Mouse (Mus musculus) heart, postnatal 10 days (tissue): Measurements from ENCODE around the gene Mical2. TPM values are rescaled to one million over a fixed set of nuclear protein-coding genes. Genes with fewer than 3 reads are reported as not detected.

Experiments used
- DNase-seq, 2 experiments: peaks; one replicate each; pipeline ENCODE4 v3.0.0; 2021
- intact Hi-C: fragments of 180-260 bp; cut with DNase I; formaldehyde crosslinking; loops from one replicate; pipeline ENCODE4 v1.15.1; 2025
- total RNA-seq, 2 experiments: library from RNA; stranded (reverse); gene quantifications; 2 replicates each; pipeline ENCODE4 v1.2.3; 2021

The Mical2 gene
- total RNA-seq, result 100 to 1,000 TPM; 177 to 185 TPM

DNA sequence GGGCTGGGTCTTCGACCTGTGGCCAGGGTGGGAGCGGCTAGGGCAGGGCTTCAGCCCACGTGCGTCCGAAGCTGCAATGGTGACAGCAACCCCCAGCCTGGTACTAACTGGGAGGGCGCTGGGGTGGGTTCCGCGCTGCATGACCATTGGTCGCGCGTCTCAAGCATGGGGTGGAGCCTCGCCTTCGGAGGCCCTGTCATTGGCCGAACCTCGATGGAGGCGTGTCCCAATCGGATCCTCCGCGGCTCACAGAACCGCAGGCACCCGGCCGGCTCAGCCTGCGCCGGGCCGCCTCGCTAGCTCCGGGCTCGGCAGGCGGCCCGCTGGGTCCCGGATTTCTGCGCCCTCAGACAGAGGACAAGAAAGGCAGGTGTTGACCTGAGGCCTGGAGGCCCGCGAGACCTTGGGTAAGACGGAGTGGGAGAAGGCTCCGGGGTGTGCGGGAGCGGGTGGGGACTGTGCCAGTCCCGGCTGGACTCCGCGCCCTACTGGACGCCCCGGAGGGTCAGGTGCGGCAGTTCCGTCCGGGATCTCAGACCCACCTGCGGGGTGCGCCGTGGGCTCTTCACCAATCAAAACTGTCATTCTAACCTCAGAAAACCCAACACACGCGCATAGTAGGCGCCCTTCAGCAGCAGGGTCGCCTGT, at the start of gene Mical2:
TSS of gene Mical2 (plus strand) at position 242 of the 648 bp plus-strand sequence.
- intact Hi-C loops, result loop anchor here (5.0 to 10.0 kb wide), 4 partner anchors 49 to 137 kb away; no protein-coding TSS in a partner anchor

DNA sequence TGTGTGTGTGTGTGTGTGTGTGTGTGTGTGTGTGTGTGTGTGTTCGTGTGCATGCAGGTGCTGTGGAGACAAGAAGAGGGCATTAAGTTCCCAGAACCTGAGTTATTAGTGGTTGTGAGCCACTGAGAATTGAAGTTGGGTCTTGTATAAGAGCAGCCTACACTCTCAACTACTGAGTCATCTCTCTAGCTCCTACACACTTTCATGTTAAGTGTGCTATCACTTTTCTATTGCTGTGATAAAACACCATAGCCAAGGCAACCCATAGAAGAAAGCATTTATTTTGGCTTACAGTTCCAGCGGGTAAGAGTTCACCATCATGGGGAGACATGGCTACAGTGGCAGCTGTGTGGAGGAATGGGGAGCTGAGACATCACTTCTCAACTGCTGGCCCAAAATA, 49.0 kb upstream of the Mical2 start:
- DNase-seq, result no peak
- intact Hi-C loops, result no loop called here

More for the DNA sequence above, at the start of gene Mical2:
- DNase-seq, result peak; percentile 93 to 95

DNA sequence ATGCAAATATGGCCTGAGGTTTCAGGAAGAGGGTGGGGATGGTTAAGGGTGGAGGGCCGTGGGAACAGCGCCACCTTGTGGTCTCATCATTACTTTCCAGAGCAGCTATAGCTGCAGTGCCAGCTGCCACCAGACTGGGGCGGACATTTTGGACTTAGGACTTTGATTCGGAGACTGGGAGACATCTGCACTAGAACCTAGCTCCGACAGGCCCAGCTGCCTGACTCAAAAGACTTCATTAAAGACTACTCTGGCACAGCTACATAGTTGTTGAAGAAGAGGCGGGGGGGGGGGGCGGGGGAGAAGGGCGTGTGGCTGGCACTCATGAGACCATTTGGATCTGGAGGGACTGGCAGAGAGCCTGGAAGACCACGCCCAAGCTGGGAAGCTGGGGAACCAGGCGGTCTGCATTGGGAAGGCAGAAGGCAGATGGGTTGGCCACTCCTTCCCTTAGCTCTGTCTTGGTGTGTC, 45.4 kb upstream of the Mical2 start:
- intact Hi-C loops, result loop anchor here (1.0 kb wide), 1 partner anchor 95 kb away; no protein-coding TSS in a partner anchor
- DNase-seq, result peak; percentile 90

DNA sequence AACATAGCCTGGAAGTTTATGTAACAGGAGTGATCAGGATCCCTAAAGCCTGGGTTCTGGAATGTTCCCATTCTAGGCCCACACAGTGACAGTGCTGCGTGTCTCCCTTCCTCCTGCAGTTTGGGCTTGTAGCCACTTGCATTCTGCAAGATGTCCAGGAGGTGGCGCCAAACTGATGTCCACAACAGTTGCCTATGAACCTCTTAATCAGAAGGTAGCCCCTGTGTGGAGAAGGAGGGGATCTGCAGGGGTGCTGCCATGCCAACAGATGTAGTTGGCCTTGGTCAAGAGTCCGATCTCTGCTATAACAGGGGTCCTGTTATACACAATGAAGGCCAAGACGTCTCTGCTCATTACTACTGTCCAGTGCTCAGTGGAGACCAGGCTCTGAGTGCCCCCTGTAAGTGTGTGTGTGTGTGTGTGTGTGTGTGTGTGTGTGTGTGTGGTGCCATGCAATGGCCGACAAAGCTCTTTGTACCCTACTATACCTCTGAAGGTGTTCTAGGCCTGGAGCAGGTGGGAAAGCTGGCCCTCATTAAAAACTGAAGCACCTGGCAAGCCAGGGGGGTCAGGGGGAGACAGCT, 42.3 kb upstream of the Mical2 start:
- DNase-seq, result peak; percentile 93 to 96
- intact Hi-C loops, result loop anchor here (1.0 to 2.0 kb wide), 2 partner anchors 145 to 186 kb away; no protein-coding TSS in a partner anchor

DNA sequence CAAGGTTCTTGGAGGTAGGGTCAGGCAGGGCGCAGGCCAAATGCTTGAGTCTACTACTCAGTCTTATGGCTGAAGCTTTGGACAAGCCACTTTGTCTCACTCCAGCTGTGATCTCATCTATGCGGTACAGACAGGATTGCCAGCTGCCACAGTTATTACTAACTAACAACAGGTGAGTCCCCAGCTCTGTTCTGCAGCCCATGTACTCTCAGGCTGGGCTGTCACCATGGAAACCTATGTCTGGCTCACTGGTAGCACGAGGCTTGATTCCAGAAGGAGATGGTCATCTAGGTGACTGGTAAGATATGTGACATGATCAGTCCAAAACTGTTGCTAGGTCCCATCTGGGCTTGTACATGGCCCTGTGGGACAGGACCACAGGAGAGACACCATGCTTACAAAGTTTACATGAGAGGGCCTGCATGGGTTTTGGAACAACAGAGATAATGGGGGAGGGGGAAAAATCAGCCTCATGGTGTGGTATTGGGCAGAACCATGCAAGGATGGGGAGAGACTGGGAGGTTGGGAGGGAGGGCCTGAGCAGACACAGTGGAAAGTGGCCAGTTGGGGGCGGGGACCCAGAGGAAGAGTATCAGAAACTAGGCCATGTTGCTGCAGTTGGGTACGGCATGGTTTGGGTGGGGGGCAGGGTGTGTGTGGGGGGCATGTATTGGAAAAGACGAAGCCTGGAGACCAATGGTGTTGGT, 41.0 kb upstream of the Mical2 start:
- intact Hi-C loops, result no loop called here
- no peak for DNase-seq

DNA sequence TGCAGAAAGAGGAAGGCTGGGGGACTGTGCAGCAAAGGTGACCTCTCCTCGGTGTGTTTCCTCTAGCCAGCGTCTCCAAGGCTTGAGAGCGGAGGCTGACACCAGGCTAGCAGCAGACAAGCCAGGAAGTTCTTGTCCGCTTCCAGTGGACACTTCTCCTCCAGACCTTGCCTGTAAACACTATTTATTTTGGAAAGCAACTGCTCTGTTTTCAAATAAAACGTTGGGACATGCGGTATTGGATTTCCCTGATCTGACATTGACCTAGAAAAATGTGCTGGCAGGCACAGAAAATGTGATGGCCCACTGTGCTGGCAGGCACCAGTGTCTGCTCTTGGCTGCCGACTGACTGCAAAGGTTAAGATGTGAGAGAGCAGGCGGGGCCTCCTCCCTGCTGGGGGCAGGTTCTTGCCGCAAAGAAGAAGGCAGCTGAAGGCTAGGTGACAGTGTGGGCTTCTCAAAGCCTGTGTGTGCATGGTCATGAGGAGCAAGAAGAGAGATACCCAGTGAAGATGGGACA, 40.4 kb upstream of the Mical2 start:
- intact Hi-C loops, result no loop called here
- peak in 1 of 2 experiments; percentile 46 for DNase-seq

DNA sequence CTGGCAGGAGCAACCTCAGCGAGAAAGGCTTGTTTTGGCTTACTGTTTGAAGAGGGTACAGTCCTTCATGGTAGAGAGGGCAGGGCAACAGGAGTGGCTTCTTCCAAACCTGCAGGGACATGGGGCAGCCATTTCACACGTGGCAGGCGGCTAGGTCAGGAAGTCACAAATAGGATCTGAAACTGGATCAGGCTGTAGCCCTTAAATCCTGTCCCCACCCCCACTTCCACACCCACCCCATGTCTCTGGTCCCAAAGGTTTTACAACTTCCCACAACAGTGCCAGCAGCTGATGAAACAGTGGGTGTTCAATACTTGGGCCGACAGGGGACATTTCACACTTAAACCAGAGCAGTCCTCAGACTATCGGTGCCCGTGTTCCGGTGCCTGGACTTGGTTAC, 38.8 kb upstream of the Mical2 start:
- intact Hi-C loops, result no loop called here
- DNase-seq, result no peak

DNA sequence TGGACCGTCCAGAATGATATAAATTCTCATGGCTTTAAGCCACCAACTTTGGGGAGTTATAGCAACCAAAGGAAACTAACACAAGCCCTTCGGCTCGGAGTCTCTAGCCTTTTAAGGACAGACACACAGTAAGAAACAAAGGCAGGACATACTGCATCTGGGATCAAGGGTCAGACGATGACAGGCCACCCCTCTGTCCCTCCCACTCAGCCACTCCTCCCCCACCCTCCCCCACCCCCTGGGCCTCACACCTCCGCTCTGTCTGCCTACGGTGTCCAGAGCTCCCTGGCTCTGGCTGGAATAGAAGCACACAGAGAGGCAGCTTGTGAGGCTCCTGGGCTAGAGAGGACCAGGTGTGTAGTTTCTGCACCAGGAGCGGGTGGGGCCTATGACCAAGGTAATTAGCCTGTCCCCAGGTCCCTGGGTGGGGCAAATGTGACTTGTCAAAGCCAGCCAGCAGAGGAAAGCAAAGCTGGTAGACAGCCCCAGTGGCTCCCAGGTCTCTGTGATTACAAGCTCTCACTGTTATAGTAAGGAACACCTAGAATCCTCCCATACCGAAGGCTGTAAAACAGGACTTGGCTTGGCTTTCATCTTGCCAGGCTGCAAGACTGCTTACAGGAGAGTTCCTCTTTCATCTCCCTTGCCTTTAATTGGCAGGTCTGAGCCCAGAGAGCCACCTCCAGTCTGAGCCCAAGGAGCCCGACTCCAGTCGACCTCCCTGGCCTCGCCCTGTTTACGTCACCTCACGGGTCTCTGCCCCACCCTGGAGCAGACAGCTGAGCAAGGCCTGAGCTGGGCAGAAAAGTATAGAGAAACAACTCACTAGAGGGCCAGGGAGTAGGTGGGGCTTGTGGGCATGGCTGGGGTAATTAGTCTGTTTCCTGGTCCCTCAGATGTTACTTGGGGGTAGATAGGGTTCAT, 37.9 kb upstream of the Mical2 start:
- intact Hi-C loops, result no loop called here
- no peak for DNase-seq

DNA sequence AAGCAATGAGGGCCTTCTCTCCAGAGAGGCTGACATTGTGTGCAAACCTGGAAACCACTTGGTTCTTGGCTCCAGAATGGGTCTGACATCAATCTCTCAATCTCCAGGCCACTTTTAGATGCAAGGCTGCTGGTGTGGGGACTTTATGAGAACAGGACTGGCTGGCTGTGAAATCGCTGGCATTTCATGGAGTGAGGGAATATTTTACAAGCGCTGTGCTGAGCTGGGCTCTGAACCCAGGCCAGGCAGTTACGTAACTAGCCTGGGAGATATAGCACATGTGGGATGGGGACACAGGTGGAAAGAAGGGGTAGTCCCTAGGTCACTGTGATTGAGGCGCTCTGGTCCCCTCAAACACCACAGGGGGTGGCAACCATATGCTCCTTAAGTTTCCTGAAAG, 33.4 kb upstream of the Mical2 start:
- DNase-seq, result peak in 1 of 2 experiments; percentile 42
- intact Hi-C loops, result no loop called here

DNA sequence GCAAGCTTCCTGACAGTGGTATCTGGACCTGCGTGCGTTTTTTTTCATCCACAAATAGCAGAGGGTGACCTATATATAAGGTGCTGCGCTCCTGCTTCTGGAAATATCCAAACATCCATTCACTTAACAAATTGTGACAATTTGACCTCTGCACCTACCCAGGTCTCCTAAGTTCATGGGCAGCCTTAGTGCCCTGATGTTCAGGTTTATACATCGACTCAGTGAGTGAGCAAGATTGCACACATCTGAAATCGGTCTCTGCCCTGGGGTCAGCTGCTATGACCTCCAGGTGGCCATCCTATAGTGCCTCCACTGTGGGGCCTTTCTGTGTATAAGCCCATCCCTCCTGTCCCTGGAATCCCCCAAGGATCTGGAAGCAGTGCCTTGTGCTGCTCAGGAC, 32.9 kb upstream of the Mical2 start:
- intact Hi-C loops, result no loop called here
- DNase-seq, result no peak

DNA sequence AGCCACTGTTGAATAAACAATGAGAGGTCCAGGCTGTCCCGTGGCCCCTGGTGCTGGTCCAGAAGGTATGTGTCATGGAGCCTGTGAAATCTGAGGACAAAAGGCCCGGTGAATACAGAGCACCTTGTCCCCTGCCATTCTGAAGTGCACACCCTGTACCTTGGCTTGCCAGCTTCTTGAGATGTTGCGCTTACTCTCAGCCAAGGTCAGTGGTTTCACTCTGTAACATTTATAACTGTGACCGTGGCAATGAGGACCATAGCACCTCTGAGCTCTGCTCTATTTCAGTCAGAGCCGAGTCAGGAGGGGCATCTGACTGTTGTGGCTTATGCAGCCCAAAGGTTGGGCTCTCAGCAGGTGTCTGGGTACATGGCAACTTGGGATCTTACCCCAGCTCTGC, 31.4 kb upstream of the Mical2 start:
- intact Hi-C loops, result no loop called here
- DNase-seq, result no peak

DNA sequence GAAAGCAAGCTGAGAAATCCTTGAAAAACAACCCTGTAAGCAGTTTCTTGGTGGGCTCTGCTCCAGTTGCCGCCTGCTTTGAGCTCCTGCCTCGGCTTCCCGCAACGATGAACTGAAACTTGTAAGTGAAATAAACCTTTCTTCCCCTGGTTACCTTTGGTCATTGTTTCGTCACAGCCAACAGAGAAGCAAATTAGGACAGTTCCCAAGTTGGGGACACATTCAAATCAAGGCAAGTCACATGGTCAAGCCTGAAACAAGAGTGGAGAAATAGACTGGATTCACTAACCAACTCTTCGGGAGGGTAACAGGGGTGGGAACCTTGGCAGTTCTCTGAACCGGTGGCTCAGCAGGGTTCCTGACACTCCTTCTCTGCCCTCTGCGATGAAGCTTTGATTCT, 28.2 kb upstream of the Mical2 start:
- no peak for DNase-seq
- intact Hi-C loops, result no loop called here

DNA sequence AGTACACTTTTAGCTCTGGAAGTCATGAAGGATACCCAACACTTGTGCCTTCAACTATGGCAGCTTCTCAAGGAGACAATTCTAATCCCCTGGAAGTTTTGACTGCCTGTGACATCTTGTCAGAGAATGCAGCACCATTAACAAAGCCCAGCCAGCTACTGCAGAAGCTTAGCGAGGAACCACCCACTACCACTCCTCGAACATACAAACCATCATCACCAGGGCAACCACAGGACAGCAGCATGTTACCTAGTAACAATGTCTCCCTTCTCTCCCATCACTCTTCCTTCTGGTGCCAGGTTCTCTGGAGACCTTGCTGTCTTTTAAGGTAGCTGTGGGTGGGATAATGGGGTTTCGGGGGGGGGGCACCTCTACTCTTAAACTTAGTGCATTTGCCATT, 26.3 kb upstream of the Mical2 start:
- DNase-seq, result no peak
- intact Hi-C loops, result no loop called here

DNA sequence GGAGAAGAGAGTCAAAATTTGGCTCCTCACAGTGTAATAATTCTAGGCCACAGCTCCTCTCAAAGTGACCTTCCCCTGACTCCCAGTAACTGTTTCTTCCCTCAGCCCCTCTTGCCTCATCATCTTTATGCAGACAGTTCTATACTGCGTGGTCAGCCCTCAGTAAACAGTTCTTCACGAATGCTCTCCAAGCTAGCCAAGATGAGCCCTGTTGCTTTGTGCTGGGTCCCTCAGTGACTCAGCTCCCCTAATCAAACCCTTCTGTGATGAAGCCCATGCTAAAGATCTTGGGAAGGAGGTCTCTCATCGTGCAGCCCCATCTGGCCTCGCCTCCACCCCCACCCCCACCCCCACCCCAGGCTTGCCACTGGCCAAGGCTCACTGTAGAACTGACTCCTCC, 24.9 kb upstream of the Mical2 start:
- intact Hi-C loops, result no loop called here
- no peak for DNase-seq

DNA sequence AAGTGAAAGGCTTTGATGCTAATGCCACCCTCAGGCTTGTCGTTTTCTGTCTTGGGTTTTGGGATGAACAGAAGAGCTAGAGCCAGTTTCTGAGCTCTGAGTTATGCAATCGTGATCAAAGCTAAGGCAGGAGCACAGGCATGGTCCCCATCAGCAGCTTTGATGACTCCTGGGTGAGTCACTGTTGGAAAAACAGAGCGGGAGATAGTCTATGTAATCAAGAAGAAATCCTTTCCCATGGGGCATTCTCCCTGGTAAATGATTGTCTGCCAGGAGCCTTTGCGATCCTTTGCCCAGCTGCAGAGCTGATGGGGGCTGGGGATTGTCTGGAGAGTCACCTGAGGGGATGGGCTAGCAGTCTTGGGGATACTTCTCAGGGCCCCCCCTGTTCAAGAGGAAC, 23.5 kb upstream of the Mical2 start:
- no peak for DNase-seq
- intact Hi-C loops, result no loop called here

DNA sequence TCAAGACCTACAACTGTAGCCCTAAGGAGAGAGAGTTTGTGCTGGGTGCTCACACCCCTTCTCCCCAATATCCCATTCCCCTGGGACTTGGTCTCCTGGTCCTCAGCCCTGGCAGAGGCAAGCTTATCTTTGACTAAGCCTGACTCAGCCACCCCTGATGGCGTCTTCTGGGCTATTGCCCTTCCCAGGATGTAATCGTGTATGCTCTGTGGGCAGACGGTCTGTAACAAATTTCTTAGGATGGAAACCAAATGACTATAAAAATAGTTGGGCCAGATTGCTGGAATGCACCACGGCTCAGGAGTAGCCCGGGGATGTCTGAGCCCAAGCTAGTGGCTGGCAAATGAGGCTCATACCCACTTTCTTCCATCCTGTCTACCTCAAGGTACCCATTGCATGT, 22.8 kb upstream of the Mical2 start:
- no peak for DNase-seq
- intact Hi-C loops, result no loop called here

DNA sequence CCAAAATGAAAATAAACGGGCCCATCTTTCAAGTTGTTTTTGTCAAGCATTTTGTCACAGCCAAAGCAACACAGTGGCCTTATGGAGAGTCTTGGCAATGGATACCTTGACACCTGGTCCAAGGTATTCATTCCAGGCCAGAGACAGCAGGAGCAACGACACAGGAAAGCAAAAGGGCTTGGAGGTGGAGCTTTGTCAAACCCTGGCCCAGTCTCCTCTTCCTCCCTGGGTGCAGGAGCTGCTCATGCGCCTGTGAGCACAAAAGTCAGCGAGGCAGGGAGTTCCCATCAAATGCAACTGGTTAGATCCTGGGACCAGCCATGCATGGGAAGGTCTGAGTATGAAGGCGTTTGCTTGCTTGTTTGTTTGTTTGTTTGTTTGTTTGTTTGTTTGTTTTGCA, 21.7 kb upstream of the Mical2 start:
- intact Hi-C loops, result no loop called here
- DNase-seq, result no peak

DNA sequence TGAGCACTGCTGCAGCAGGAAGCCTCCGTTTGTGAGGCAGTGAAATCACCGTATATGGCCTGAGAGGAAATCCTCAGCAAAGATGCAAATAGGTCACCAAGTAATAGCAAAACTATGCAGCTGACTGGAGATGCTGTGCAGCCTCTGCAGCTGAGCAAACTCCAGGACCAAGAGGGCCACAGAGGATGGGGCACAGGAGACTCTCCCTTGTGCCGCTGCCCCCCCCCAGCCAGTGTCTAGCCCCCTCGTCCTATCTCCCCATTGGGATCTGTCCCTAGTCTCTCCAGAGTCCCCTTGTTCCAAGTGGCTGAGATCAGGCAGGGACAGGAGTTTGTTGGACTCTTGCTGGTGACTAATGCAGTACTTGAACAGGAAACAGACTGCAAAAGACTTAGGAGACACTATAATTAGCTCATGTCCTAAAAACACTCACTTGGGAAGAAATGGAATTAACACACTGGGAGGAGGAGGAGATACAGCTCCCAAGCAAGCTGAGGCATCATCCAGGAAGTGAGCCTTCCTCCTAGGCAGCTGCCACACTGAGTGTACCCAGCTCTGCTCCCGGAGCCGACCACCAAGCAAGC, 21.2 kb upstream of the Mical2 start:
- peak; percentile 53 to 57 for DNase-seq
- intact Hi-C loops, result no loop called here

DNA sequence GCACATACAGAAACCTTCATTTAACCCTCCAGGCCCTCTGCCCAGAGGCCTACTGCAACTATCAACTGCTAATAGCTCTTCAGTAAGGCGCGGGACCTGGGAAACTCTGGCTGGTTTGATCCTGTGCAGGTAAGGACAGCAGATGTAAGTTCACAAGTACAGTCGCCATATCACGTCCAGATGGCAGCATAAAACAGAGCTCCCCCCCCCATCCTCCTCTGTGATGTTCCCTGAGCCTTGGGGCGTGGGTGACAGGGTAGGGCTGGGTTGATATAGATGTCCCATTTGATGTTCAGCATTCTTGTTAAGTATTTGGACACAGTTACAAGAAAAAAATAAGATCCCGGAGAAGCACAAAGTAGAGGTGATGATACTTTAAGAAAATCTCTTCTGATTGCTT, 20.1 kb upstream of the Mical2 start:
- no peak for DNase-seq
- intact Hi-C loops, result no loop called here

DNA sequence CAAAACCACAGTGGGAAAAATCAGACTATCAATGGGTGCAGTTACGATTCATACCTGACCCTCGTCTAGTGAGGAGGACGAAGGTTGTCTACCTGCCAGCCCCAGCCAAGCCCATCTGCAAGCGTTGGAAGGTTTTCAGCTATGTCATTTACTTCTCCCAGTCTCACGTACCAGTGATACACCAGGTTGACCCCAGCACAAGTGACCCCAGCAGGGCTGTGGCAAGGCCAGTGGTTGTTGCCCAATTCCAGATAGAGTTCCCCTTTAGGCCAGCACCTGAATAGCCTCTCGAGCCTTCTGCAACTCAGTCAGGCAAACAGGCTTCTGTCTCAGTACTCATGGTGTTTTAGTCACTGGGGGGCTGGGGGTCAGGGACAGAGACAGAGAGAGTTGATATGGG, 17.9 kb upstream of the Mical2 start:
- intact Hi-C loops, result no loop called here
- no peak for DNase-seq
